Mouse (Mus musculus) cortical plate, adult 2 months (tissue): ENCODE results near the gene Nyap1. TPM values are rescaled to one million over a fixed set of nuclear protein-coding genes. Genes with fewer than 3 reads are reported as not detected.

ENCODE experiments used
- H3K27ac ChIP-seq: fragments of 200-500 bp; 2 replicates; pipeline ENCODE4 v1.5.1; 2012; ENCODE audit warnings: low read length, control low read depth, inconsistent platforms; ENCODE audit not compliant: insufficient read depth
- H3K4me1 ChIP-seq: fragments of 200-500 bp; 2 replicates; pipeline ENCODE4 v1.6.1; 2011; ENCODE audit warnings: low read length; ENCODE audit not compliant: control insufficient read depth, insufficient read depth
- H3K4me3 ChIP-seq: fragments of 200-500 bp; 2 replicates; pipeline ENCODE4 v1.5.1; 2011; ENCODE audit warnings: mild to moderate bottlenecking, low read length, control low read depth; ENCODE audit not compliant: insufficient read depth
- CTCF ChIP-seq: fragments of 200-500 bp; IDR thresholded peaks from 2 replicates; pipeline ENCODE4 v1.5.1; 2011; ENCODE audit warnings: mild to moderate bottlenecking, control low read depth, low read length; ENCODE audit not compliant: insufficient read depth; ENCODE audit errors: extremely low read depth
- POLR2A ChIP-seq: fragments of 200-500 bp; IDR thresholded peaks from 2 replicates; pipeline ENCODE4 v1.6.1; 2011; ENCODE audit warnings: mild to moderate bottlenecking, low read length, control low read depth; ENCODE audit not compliant: insufficient read depth; ENCODE audit errors: extremely low read depth
- polyA plus RNA-seq: library from polyadenylated mRNA; depleted of rRNA; stranded (reverse); fragments of >200 nt; gene quantifications from 2 replicates; pipeline ENCODE4 v1.2.3, GENCODE M21; 2012; rRNA removed

Nyap1 gene
- 69.7 and 74.8 TPM in 2 replicates for polyA plus RNA-seq

GRCm38 (mm10) chr5:137741023-137741931 lies at the start of gene Nyap1:
Gene Nyap1, minus strand, starts transcription at chr5:137741607.
- TF ChIP-seq POLR2A (peak; percentile 23; the same call in 1 of the 2 replicates), CTCF (peak; percentile 22; the same call in 1 of the 2 replicates)
- peak within 1 kb of the TSS; percentile 89 for H3K4me3 ChIP-seq
- peaks cover 2% of the 10 kb centered on the region for H3K4me1 ChIP-seq
- H3K27ac ChIP-seq: peak within 1 kb of the TSS; percentile 49; the same call in 1 of the 2 replicates

GRCm38 (mm10) chr5:137788946-137789531 lies 47.6 kb upstream of the Nyap1 start:
- Histone ChIP-seq H3K4me3 (no peak overlapping the region), H3K4me1 (peaks cover 6% of the 10 kb centered on the region; the same call in 1 of the 2 replicates), H3K27ac (no peak overlapping the region)
- TF ChIP-seq POLR2A: no peak
- TF ChIP-seq CTCF: no peak

GRCm38 (mm10) chr5:137788171-137788570 lies 46.8 kb upstream of the Nyap1 start:
- no peak overlapping the region; the same call in 1 of the 2 replicates for H3K4me3 ChIP-seq
- no peak for TF ChIP-seq POLR2A
- TF ChIP-seq CTCF: no peak
- H3K27ac ChIP-seq: no peak overlapping the region
- H3K4me1 ChIP-seq: peaks cover 9% of the 10 kb centered on the region; the same call in 1 of the 2 replicates

GRCm38 (mm10) chr5:137787151-137787928 lies 45.9 kb upstream of the Nyap1 start, which contains the start of the genes Mepce and Zcwpw1:
Gene Mepce, minus strand, starts transcription at chr5:137787655.
Gene Zcwpw1, plus strand, starts transcription at chr5:137787798.
- H3K4me3 ChIP-seq: peak within 1 kb of the TSS; percentile 79
- TF ChIP-seq CTCF (peak; percentile 48), POLR2A (peak; percentile 92)
- H3K27ac ChIP-seq: peak within 1 kb of the TSS; percentile 95
- peaks cover 10% of the 10 kb centered on the region; the same call in 1 of the 2 replicates for H3K4me1 ChIP-seq

GRCm38 (mm10) chr5:137786109-137786942 lies 44.9 kb upstream of the Nyap1 start:
- TF ChIP-seq CTCF: no peak
- peak; percentile 94 for TF ChIP-seq POLR2A
- H3K4me3 ChIP-seq: peak overlapping the region; percentile 79
- peak overlapping the region; percentile 95 for H3K27ac ChIP-seq
- peaks cover 10% of the 10 kb centered on the region; the same call in 1 of the 2 replicates for H3K4me1 ChIP-seq

GRCm38 (mm10) chr5:137785164-137786031 lies 44.0 kb upstream of the Nyap1 start:
- Histone ChIP-seq H3K4me1 (peaks cover 10% of the 10 kb centered on the region; the same call in 1 of the 2 replicates), H3K27ac (peak overlapping the region; percentile 95), H3K4me3 (peak overlapping the region; percentile 79)
- TF ChIP-seq POLR2A (no peak), CTCF (no peak)

GRCm38 (mm10) chr5:137784546-137784945 lies 43.1 kb upstream of the Nyap1 start:
- Histone ChIP-seq H3K4me1 (peaks cover 10% of the 10 kb centered on the region; the same call in 1 of the 2 replicates), H3K27ac (no peak overlapping the region), H3K4me3 (peak overlapping the region; percentile 79; the same call in 1 of the 2 replicates)
- TF ChIP-seq CTCF (no peak), POLR2A (no peak)
